Mouse (Mus musculus) limb, embryonic 11.5 days (tissue): ENCODE data around the gene Bglap2. TPM values are rescaled to one million over a fixed set of nuclear protein-coding genes. Genes with fewer than 3 reads are reported as not detected.
A peak's percentile ranks its signal among the peaks of the same experiment; 100 is the strongest.

Experiments
- ATAC-seq: fragments of 200-750 bp; cut with Nextera tagmentation; 2 replicates; pipeline ENCODE4 v1.8.0; 2017; ENCODE audit warnings: low read depth; ENCODE audit not compliant: insufficient number of reproducible peaks, low FRiP score, low TSS enrichment
- DNase-seq: peaks from one replicate; pipeline ENCODE4 v3.0.0-alpha.2; 2015; ENCODE audit warnings: low spot score
- H3K27ac ChIP-seq: fragments of 300-500 bp; sonication (generic); replicated peaks from 2 replicates; pipeline ENCODE4 v1.5.1; 2014; ENCODE audit warnings: low read depth, mild to moderate bottlenecking, low read length
- H3K27me3 ChIP-seq: fragments of 300-500 bp; sonication (generic); 2 replicates; pipeline ENCODE4 v1.6.1; 2014; ENCODE audit warnings: mild to moderate bottlenecking, low read length, mixed read lengths; ENCODE audit not compliant: control insufficient read depth, insufficient read depth
- H3K36me3 ChIP-seq: fragments of 300-500 bp; sonication (generic); 2 replicates; pipeline ENCODE4 v1.6.1; 2014; ENCODE audit warnings: mild to moderate bottlenecking, low read length, moderate library complexity, mixed read lengths; ENCODE audit not compliant: control insufficient read depth, insufficient read depth
- H3K4me1 ChIP-seq: fragments of 300-500 bp; sonication (generic); 2 replicates; pipeline ENCODE4 v1.6.1; 2014; ENCODE audit warnings: low read length, mixed read lengths; ENCODE audit not compliant: control insufficient read depth, insufficient read depth
- H3K4me2 ChIP-seq: fragments of 300-500 bp; sonication (generic); 2 replicates; pipeline ENCODE4 v1.6.1; 2014; ENCODE audit warnings: low read depth, mild to moderate bottlenecking, moderate library complexity; ENCODE audit not compliant: severe bottlenecking
- H3K4me3 ChIP-seq: fragments of 300-500 bp; sonication (generic); 2 replicates; pipeline ENCODE4 v1.5.1; 2014; ENCODE audit warnings: low read depth, low read length
- H3K9ac ChIP-seq: fragments of 300-500 bp; sonication (generic); 2 replicates; pipeline ENCODE4 v1.6.1; 2014; ENCODE audit warnings: mild to moderate bottlenecking, low read length
- H3K9me3 ChIP-seq: fragments of 300-500 bp; sonication (generic); 2 replicates; pipeline ENCODE4 v1.6.1; 2016; ENCODE audit warnings: low read length; ENCODE audit not compliant: control insufficient read depth
- WGBS: fragments of 180-500 bp; shearing (Covaris S2); extraction: QIAGEN DNeasy Blood & Tissue Kit; methylation state at CpG from one replicate; pipeline ENCODE4 v1.1.7; 2014; 5-methylcytosine and 5-hydroxymethylcytosine counted together
- polyA plus RNA-seq: library from polyadenylated mRNA; unstranded; fragments of >200 nt; fragmentation: Nextera tagmentation; extraction: Ambion mirVana; gene quantifications from 2 replicates; pipeline ENCODE4 v1.2.1, GENCODE M21; 2014

Bglap2 gene
- polyA plus RNA-seq, 1 experiment from 2014 or later: not detected

DNA sequence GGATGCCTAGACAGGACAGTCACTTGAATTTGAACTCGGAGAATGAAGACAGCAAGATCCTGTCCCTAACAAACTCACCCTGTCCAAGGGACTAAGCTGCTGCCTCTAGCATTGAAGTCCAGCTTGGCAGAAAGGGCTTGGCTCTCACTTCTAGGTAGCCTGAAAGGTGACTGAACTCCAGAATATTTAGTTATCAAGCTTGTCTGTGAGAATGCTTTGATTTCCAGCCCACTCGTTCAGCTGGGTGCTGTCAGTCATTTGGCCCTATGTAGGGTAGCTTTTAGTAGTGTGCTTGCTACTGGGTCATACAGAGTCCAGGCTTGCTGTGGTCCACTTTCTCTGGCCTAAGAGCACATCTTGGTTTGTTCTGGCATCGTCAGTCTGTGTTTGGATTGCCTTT, 39.5 kb downstream of the Bglap2 start:
- H3K9me3 ChIP-seq: no peaks in the 10 kb centered on the region
- no peak overlapping the region for H3K4me2 ChIP-seq
- WGBS: 84% methylated on average over 3 of the region's 3 CpGs
- H3K27me3 ChIP-seq: no peaks in the 10 kb centered on the region
- H3K4me3 ChIP-seq: no peak overlapping the region
- no peak overlapping the region for H3K27ac ChIP-seq
- no peak overlapping the region for H3K9ac ChIP-seq
- H3K36me3 ChIP-seq: peaks cover 16% of the 10 kb centered on the region; the same call in 1 of the 2 replicates
- ATAC-seq (no peak), DNase-seq (no peak)
- peaks cover 11% of the 10 kb centered on the region for H3K4me1 ChIP-seq

DNA sequence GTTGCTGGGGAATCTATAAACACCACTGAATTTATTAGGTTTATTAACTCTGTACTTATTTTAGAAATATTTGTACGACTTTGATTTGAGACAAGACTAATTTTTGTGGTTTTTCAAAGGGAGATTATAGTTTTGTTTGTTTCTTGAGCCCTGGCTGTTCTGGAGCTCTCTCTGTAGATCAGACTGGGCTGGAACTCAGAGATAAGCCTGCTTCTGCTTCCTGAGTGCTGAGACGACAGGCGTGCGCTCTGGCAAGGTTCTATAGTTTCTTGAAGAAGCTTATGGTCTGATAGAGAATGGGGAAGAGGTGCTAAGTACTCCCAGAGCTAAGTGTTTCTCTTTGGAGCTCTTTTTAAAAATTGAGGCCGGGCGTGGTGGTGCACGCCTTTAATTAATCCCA, 40.2 kb downstream of the Bglap2 start:
- 95% methylated on average over 7 of the region's 7 CpGs for WGBS
- DNase-seq (no peak), ATAC-seq (no peak)
- H3K4me1 ChIP-seq: peaks cover 11% of the 10 kb centered on the region
- no peak overlapping the region for H3K4me3 ChIP-seq
- H3K9ac ChIP-seq: no peak overlapping the region
- H3K36me3 ChIP-seq: peaks cover 9% of the 10 kb centered on the region; the same call in 1 of the 2 replicates
- H3K4me2 ChIP-seq: no peak overlapping the region
- H3K27me3 ChIP-seq: no peaks in the 10 kb centered on the region
- no peaks in the 10 kb centered on the region for H3K9me3 ChIP-seq
- H3K27ac ChIP-seq: no peak overlapping the region

DNA sequence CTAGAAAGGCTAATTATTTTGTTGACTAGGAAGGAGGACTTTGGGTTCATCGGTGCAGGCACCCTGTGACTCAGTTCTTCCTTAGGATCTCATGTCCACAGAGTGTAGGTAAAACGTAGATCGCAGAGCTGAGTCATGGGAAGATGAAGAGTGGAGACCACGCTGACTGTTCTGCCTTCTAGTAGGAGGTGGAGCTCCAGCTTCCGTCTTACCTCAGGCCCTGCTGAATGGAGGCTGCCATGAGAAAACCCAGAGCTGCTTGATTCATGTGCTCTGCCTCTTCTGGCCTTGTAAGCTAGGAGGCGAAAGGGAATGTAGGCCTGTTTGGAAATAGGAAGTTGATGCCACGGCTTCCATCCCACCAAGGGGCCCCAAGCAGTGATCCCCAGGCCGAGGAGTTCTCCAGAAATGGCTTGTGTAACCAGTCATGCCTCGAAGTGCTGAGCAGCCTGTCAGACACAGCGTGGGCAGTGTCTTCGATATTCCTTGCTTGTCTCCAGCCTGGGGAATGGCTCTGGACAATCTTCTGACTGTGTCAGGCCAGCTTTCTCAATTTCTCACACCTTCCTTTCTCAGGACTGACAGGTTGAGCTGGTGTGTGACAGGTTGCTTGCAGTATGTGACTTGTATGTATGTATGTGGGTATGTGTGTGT, 41.0 kb downstream of the Bglap2 start:
- 0 out of 2 replicates have a peak overlapping the region, but pooled peaks have one; percentile 3 for H3K4me3 ChIP-seq
- WGBS: 87% methylated on average over 11 of the region's 11 CpGs
- ATAC-seq: no peak
- H3K27me3 ChIP-seq: no peaks in the 10 kb centered on the region
- H3K4me2 ChIP-seq: peak overlapping the region; percentile 10; the same call in 1 of the 2 replicates
- peaks cover 2% of the 10 kb centered on the region; the same call in 1 of the 2 replicates for H3K36me3 ChIP-seq
- peaks cover 11% of the 10 kb centered on the region for H3K4me1 ChIP-seq
- H3K9me3 ChIP-seq: no peaks in the 10 kb centered on the region
- DNase-seq: no peak
- no peak overlapping the region for H3K27ac ChIP-seq
- H3K9ac ChIP-seq: no peak overlapping the region

DNA sequence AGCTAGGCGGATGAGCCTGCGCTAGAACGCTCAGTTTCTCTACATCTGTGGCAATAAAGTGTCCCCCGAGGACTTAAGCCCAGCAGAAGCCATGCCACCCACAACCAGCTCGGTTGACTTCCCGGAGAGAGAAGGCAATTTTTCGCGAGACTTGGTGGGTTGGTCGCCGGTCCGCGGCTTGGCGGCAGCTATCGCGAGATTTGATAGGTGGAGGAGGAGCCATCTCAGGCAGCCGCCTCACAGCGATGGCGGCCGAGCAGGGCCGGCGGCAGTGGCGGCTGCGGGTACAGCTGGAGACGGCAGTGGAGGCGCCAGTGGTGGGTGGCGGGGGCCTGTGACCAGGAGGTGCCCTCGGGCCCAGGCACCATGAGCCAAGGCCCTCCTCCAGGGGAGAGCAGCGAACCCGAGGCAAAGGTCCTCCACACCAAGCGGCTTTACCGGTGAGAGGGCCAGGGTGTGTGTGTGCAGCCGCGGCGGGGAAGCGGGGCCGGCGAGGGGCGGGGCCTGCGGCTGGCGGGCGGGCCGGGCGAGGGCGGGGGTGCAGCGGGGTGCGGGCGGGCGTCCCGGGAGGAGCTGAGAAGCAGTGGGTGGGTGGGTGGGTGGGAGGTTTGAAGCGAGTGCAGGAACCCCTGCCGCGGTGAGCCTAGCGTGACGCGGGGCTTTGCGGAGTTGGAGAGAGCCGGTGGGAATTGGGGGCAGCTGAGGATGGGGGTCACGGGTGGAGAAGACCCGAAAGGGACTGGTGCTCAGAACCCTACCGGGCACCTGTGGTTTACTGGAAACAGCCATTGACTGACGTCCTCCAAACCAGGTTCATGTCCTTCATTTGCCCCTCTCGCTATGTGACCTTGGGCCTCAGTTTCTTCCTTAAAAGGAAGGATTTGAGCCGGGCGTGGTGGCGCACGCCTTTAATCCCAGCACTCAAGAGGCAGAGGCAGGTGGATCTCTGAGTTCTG, 42.2 kb downstream of the Bglap2 start, which contains the start of the genes Tmem79 and Smg5:
Gene Tmem79 (minus strand): TSS at position 91 of the 956 bp plus-strand sequence.
Gene Smg5 (plus strand): TSS at position 203 of the 956 bp plus-strand sequence.
- ATAC-seq (peak; percentile 90), DNase-seq (peak; percentile 97)
- Histone ChIP-seq H3K9ac (peak within 1 kb of the TSS; percentile 92), H3K9me3 (no peaks in the 10 kb centered on the region), H3K4me2 (peak within 1 kb of the TSS; percentile 66), H3K27ac (peak within 1 kb of the TSS; percentile 90), H3K4me1 (peaks cover 11% of the 10 kb centered on the region), H3K4me3 (peak within 1 kb of the TSS; percentile 79), H3K27me3 (no peaks in the 10 kb centered on the region), H3K36me3 (no peaks in the 10 kb centered on the region)
- 3% methylated on average over 43 of the region's 66 CpGs for WGBS

DNA sequence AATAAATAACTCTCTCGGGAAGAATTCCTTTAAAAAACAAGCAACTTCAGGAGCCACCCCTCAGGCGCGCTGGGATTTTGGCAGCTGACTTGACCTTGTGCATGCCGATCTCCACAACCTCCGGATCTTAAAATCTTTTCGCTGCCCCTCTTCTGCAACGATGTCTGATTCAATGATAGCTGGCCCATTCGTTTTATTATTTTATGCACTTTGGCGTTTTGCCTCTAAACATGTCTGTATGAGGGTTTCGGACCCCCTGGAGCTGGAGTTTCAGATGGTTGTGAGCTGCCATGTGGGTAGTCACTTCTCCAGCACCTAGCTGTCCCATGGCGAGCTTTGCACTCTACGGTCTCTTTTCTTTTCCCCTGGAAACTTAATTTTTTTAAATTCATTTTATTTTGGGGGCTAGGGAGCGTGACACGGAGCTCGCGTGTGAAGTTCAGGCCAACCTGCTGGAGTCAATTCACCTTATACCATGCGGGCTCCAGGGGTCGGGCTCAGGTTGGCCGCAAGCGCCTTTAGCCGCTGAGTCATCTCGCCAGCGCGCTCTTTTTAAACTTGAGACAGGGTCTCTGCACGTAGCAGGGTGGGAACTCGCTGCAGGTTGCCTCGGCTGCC, 43.0 kb downstream of the Bglap2 start:
- H3K27me3 ChIP-seq: no peaks in the 10 kb centered on the region
- H3K9ac ChIP-seq: peak overlapping the region; percentile 92
- DNase-seq (no peak), ATAC-seq (peak; percentile 45; the same call in 1 of the 2 replicates)
- under 1% methylated on average over 27 of the region's 27 CpGs for WGBS
- no peaks in the 10 kb centered on the region for H3K36me3 ChIP-seq
- H3K4me2 ChIP-seq: peak overlapping the region; percentile 66
- peak overlapping the region; percentile 79 for H3K4me3 ChIP-seq
- H3K4me1 ChIP-seq: peaks cover 11% of the 10 kb centered on the region
- peak overlapping the region; percentile 90 for H3K27ac ChIP-seq
- no peaks in the 10 kb centered on the region for H3K9me3 ChIP-seq

DNA sequence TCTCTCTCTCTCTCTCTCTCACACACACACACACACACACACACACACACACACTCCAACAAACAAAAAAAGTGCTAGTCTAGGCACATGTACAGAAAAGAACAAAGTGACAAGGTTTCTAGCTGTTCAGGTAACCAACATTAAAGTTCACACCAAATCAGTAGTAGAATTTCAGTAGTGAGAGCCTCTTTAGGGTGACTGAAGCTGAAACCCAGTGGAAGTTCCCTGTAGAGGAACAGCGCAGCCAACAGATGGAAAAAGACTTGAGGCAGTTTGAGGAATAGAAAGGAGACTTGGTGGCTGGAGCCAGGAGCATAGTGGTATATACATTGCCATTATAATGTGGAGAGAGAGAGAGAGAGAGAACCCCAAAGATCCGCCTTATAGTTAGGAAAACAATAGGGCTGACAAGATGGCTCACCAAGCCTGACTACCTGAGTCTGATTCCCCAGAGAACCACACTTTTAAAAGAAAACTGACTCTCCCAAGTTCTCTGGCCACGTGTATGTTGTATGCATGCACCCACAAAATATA, 43.5 kb downstream of the Bglap2 start:
- no peak overlapping the region for H3K27ac ChIP-seq
- no peak for ATAC-seq

DNA sequence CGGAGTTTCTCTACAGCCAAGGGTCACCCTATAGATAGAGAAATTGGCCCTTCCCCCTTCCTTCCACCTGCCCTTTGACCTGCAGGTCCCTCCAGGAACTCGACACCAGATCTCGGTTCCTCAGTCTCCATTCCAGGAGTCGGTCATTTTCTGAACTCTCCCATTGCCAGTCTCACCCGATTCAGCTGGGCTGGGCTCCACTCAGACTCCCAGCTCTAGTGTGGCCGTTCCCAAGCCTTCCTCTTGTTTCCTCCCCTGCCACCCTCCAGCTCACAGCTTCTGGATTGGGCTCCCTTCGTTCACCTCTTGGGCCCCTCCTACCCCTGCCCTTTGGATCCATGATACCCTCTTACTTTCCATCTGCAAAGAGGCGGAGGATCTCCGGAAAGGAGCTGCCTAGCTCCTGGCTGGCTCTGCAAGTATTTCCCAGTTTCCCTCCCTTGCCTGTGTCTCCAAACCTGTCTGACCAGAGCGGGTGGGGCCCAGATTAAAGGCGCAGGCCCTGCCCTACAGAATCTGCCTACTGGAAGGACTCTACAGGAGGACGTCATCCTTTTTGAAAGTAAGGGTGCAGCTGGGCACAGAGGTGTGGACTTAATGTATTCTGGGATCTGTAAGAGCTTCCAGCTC, 44.4 kb downstream of the Bglap2 start:
- Histone ChIP-seq H3K4me2 (peak overlapping the region; percentile 22; the same call in 1 of the 2 replicates), H3K27me3 (no peaks in the 10 kb centered on the region), H3K9ac (no peak overlapping the region), H3K4me1 (peaks cover 10% of the 10 kb centered on the region), H3K9me3 (no peaks in the 10 kb centered on the region), H3K27ac (no peak overlapping the region), H3K36me3 (no peaks in the 10 kb centered on the region), H3K4me3 (no peak overlapping the region)
- WGBS: 48% methylated on average over 12 of the region's 12 CpGs
- DNase-seq (no peak), ATAC-seq (no peak)

More for the DNA sequence above, 43.5 kb downstream of the Bglap2 start:
- Histone ChIP-seq H3K4me3 (peak overlapping the region; percentile 79), H3K4me1 (peaks cover 11% of the 10 kb centered on the region), H3K9me3 (no peaks in the 10 kb centered on the region), H3K36me3 (no peaks in the 10 kb centered on the region), H3K27me3 (no peaks in the 10 kb centered on the region), H3K9ac (peak overlapping the region; percentile 92), H3K4me2 (peak overlapping the region; percentile 66)
- WGBS: 46% methylated on average over 3 of the region's 3 CpGs
- DNase-seq: no peak
